Mouse (Mus musculus) telencephalon, adult 2 months (tissue): ENCODE data around the gene Ephb2.

Source experiments
- DNase-seq: peaks from one replicate; pipeline ENCODE4 v3.0.0-alpha.2; 2011; ENCODE audit warnings: low read depth, low spot score

The Ephb2 gene

DNA sequence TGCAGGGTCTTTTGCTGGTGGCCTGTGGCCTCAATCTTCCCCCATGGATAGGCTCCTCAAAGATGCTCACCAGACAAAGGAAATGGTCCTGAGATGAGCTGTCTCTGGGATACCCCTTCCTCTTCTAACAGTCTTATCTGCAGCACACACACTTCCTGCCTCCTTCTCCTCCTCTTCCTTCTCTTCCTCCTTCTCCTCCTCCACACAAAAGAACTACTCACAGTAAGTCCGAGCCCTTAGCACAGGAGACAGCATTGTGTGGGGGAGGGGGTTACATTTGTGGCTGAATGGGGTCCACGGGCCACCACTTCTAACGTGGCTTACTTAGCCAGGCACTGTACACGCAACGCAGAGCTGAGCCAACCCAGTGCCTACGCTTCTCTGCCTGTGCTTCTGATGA lies 182.8 kb downstream of the Ephb2 start:
- DNase-seq = no peak

DNA sequence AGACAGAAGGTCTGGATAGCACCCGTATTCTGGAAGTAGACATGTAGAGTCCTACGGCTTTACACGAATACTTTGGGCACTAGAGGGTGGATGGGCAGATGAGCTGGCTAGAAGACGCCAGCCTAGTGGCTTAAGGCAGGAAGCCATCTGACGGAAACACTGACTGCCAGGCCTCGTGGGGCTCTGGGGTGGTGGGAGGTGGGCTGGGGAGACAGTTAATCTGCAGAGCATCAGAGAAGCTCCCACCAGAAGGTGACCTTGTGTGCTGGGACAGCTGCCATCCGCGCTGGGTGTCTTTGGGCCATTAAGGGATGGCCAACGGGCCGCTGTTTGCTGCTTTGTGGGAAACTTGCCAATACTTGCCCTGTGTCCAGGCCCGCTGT lies 183.3 kb downstream of the Ephb2 start:
- DNase-seq = no peak

GRCm38 (mm10) chr4:136651882-136652527 lies 183.8 kb downstream of the Ephb2 start:
- no peak for DNase-seq

DNA sequence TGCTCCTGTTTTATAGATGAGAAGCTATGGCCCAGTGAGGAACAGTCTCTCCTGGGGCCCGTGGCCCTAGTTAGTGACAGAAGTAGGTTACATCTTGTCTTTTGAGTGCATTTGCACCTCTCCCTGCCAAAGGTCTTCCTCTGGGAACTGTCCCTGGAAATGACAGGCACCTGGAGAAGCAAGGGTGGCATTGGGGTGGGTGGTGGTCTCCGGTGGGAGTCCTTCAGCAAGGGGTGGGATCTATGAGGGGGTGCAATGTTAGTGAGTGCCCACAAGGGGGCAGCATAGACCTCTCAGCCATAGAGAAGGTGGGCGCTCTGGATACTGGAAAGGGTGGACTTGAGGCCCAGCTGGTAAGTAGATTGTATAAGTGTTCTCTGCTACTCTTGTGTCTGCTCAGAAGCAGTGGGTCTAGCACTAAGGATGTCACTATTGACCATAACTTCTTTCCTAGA lies 184.4 kb downstream of the Ephb2 start:
- DNase-seq = no peak

DNA sequence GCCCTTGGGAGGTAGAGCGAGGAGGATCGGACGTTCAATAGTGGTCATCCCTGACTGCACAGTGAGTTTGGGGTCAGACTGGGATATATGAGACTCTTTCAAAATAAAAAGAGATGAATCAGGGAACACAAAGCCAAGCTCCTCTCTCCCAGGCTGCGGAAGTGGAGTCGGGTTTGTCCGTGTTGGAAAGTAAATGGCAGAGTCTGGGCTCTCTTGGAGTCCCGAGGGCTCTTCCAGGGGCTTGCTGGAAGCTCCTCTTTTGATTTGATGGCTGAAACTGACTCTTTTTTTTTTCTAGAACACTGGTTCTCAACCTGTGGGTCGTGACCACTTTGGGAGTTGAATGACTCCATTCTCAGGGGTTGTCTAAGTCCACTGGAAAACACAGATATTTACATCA lies 185.5 kb downstream of the Ephb2 start:
- DNase-seq = no peak

DNA sequence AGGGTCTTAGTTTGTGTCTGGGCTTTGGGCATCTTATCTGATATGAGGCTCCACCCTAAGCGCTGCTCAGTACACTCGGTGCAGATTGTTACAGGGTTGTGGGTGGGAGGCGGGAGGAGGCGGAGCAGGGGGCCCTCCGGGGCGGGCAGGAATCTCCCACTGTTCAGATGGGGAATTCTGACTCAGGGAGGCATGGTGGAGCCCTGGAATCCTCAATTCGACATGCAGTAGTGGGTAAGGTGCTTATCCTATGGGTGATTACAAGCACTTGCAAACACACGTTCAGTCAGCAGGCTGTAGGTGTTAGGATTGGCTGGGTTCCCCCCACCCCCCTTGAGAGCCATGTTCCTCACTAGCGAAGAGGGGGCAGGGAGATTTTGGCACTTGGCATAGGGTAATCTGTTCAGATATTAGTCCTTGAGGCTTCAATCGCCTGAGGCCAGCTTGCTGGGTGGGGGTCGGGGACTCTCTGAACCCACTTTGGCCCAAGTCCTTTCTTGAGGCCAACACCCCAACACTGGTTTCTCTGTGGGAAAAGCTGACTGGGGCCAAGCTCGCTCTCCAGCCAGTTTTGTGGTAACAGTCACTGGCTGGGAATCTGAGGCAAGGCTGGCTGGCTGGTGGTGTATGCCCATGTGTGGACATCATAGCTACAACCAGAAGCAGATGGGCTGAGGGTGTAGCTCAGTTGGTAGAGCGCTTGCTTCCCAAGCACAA lies 186.2 kb downstream of the Ephb2 start:
- DNase-seq = no peak

GRCm38 (mm10) chr4:136648922-136649479 lies 186.8 kb downstream of the Ephb2 start:
- no peak for DNase-seq

DNA sequence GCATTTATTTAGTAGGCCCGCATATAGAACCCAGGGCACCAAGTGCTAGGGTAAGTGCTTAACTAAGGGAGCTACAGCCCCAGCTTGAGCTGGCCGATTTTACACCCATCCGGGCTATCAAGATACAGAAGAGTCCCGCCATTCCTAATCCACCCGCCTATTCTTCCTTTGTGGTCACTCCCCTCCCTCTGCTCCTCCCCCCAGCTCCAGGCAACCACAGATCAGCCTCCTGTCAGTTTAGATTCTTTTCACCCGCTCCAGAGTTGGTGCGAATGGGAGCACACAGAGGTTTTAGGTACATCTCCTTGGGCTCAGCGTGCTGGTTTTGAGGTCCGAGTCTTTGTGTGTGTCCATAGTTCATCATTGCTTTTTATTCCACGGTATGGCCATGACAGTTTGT lies 196.9 kb downstream of the Ephb2 start:
- DNase-seq = no peak

DNA sequence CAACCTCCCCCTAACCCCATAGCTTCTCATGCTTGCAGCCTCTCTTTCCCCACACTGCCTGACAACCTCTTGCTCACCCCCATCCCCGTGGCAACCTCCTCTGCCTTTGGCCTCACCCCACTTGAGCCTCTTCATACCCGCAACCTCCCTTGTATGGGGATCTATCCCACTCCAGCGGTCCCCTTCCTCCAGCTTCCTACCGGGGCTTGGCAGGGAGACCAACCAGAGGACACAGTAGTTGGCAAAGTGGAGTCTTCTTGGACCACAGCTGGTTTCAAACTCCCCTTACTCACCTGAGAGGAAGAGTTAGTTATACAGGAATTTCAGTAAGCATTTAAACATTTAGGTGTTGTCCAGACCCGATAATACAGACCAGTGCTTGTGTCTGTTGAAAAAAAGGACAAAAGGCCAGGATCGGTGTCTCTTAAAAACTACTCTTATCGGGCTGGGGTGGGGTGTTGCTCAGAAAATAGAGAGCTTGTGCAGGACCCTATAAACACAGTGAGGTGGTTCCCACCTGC lies 197.5 kb downstream of the Ephb2 start:
- no peak for DNase-seq

- DNase-seq = peak; percentile 59
Observed at GRCm38 (mm10) chr4:136637563-136638229, 198.1 kb downstream of the Ephb2 start.

DNA sequence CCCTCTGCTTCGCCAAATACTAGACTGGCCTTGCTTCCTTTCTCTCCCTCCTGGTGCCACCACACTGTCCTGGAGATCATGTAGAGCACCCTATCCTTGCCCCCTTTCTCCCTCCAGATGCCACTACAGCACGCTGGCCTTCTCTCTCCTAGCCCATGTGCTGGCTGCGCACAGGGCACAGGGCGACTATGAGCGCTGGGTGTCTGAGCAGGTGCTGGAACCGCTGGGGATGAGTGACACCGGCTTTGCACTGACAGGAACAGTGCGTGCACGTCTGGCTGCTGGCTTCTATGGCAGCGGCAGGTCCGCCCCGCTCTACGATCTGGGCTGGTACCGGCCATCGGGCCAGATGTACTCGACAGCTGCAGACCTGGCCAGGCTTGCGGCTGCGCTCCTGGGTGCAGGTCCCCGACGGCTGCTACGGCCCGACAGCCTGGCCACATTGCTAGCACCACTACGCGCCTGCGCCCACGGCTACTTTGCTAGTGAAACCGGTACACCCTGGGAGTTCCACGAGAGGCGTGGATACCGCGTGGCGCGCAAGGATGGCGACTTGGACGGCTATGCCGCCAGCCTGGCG lies 198.7 kb downstream of the Ephb2 start:
- DNase-seq = no peak

- DNase-seq = no peak
Observed at GRCm38 (mm10) chr4:136636511-136636910, 199.3 kb downstream of the Ephb2 start.

DNA sequence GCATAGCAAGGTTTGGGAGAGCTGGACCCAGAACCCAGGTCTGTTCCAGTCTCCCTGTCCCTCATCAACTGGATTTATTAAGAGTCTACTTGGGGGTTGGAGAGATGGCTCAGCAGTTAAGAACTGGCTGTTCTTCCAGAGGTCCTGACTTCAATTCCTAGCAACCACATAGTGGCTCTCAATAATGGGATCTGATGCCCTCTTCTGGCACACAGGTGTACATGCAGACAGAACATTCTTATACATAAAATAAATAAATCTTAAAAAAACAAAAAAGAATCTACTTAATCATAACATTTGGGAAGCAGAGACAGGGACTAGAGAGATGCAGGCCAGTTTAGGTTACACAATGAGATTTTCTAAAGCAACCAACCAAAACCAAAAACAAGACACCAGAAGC lies 199.8 kb downstream of the Ephb2 start:
- DNase-seq = no peak

GRCm38 (mm10) chr4:136631237-136631994 lies 204.4 kb downstream of the Ephb2 start:
- DNase-seq = no peak

DNA sequence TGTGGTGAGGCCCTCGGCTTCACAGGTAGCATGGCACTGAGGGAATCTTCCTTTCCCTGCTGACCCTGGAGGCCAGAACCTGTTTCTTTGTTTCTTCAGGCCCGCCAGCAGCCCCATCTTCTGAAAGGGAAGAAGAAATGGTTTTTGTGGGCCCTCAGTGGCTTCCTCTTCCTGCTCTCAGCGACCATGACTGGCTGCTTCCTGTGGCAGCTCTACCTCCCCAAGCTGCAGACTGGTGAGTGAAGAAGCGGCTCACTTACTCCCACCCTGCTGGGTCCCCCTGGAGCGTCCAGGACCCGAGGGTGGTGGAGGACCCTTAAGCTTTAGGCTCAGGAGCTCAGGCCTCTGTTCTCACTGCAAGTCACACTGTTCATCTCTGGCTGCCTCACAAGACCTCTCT lies 209.2 kb downstream of the Ephb2 start:
- no peak for DNase-seq

- DNase-seq = no peak
Observed at GRCm38 (mm10) chr4:136622388-136622787, 213.4 kb downstream of the Ephb2 start, which contains the start of gene Lactbl1. Lactbl1 (plus strand) TSS chr4:136622621.

DNA sequence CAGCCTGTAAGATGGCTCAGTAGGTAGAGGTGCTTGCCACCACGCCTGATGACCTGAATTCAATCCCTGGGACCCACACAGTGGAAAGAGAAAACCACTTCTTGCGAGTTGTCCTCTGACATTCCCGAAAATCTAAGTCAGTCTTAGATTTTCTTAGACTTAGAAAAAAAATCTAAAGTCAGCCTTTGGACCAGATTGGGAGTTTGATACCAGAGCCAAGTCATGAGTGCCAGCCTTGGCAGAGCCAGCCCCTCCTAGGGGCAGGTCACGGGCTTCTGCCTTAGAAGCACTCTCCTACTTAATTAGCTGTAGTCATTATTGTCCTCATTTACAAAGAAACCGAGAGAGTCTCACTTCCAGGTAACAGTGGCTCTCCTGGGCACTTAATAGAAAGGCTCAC lies 213.8 kb downstream of the Ephb2 start:
- no peak for DNase-seq

GRCm38 (mm10) chr4:136621336-136621735 lies 214.5 kb downstream of the Ephb2 start:
- peak; percentile 55 for DNase-seq

DNA sequence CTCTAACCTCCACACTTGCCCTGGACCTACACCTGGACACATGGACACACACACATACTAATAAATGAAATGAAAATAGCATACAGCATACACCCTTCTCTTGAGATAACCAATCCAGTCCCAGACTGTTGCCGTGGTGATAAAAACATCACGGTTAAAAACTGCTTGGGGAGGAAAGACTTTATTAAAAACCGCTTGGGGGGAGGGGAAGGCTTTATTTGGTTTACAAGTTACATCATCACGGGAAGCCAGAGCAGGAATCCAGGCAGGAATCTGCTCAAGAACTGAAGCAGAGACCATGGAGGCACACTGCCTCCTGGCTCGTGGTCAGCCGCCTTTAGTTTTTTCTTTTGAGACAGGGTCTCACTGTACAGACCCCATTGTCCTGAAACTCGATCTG lies 222.1 kb downstream of the Ephb2 start:
- no peak for DNase-seq

DNA sequence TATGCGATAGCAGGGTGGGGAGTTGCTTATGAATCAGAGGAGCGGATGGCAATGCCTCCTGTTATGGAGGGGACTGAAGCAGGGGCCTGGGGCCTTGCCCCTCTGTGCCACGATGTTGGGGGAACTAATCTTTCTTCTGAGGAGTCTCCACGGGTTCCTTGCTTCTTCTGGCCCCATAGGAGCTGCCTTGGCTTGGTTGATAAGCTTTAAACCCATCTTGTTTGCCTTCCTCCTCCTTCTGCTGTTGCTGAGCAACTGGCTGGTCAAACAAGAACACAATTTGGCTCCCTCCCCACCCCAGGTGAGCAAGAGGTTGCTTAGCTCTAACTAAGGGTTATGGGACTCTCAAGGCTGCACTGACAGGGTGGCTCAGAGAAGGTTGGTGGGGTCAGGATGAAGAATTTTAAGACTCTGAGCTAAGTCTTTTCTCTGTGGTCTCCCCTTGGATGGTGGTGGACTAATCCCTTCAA lies 225.4 kb downstream of the Ephb2 start, which contains the start of gene Tex46:
TSS of gene Tex46 (plus strand) at position 51 of the 470 bp plus-strand sequence.
- no peak for DNase-seq
